Mouse (Mus musculus): Measurements from ENCODE around the gene Rpl23. TPM values are rescaled to one million over a fixed set of nuclear protein-coding genes. Genes with fewer than 3 reads are reported as not detected.
"Not testable (repeated sequence)": the region's sequence is repeated elsewhere in the genome, so short reads cannot be mapped to it uniquely, and the experiment has no call there.

Rpl23 gene
- polyA plus RNA-seq, 1 experiment from 2014 or later, result 363 TPM

- peaks cover 35% of the 10 kb centered on the region for H3K36me3 ChIP-seq
- under 1% methylated on average over 43 of the region's 57 CpGs for WGBS
- ATAC-seq, result peak; percentile 96
Measured at GRCm38 (mm10) chr11:97744718-97745330, 37.4 kb downstream of the Rpl23 start.

GRCm38 (mm10) chr11:97744063-97744717 is 38.0 kb downstream of the Rpl23 start, which contains the start of gene Pip4k2b:
Pip4k2b (minus strand) TSS chr11:97744704.
- Histone ChIP-seq H3K27ac (peak within 1 kb of the TSS; percentile 97), H3K4me2 (replicated peaks) (peak within 1 kb of the TSS; percentile 84), H3K36me3 (peaks cover 29% of the 10 kb centered on the region), H3K27me3 (no peaks in the 10 kb centered on the region), H3K4me3 (replicated peaks) (peak within 1 kb of the TSS; percentile 79), H3K9me3 (no peaks in the 10 kb centered on the region), H3K9ac (replicated peaks) (peak within 1 kb of the TSS; percentile 81), H3K4me1 (replicated peaks) (peaks cover 35% of the 10 kb centered on the region)
- WGBS, result under 1% methylated on average over 61 of the region's 63 CpGs
- peak; percentile 75 for ATAC-seq

More at GRCm38 (mm10) chr11:97744718-97745330, 37.4 kb downstream of the Rpl23 start:
- H3K9me3 ChIP-seq, result no peaks in the 10 kb centered on the region
- H3K4me3 ChIP-seq (replicated peaks), result peak overlapping the region; percentile 79
- H3K27me3 ChIP-seq, result no peaks in the 10 kb centered on the region
- H3K27ac ChIP-seq, result peak overlapping the region; percentile 97
- peak overlapping the region; percentile 84 for H3K4me2 ChIP-seq (replicated peaks)
- peak overlapping the region; percentile 81 for H3K9ac ChIP-seq (replicated peaks)
- peaks cover 35% of the 10 kb centered on the region for H3K4me1 ChIP-seq (replicated peaks)

GRCm38 (mm10) chr11:97743423-97743822 is 38.8 kb downstream of the Rpl23 start:
- Histone ChIP-seq H3K9me3 (no peaks in the 10 kb centered on the region), H3K27ac (peak overlapping the region; percentile 97), H3K4me2 (replicated peaks) (peak overlapping the region; percentile 84), H3K36me3 (peaks cover 24% of the 10 kb centered on the region), H3K4me3 (replicated peaks) (peak overlapping the region; percentile 79), H3K27me3 (no peaks in the 10 kb centered on the region), H3K4me1 (replicated peaks) (peaks cover 35% of the 10 kb centered on the region), H3K9ac (replicated peaks) (peak overlapping the region; percentile 81)
- no peak for ATAC-seq
- WGBS, result 40% methylated on average over 9 of the region's 9 CpGs

- Histone ChIP-seq H3K9ac (replicated peaks) (peak overlapping the region; percentile 81; the same call in 1 of the 2 replicates), H3K4me3 (replicated peaks) (peak overlapping the region; percentile 79), H3K4me2 (replicated peaks) (peak overlapping the region; percentile 84), H3K27me3 (no peaks in the 10 kb centered on the region), H3K4me1 (replicated peaks) (peaks cover 35% of the 10 kb centered on the region), H3K9me3 (no peaks in the 10 kb centered on the region), H3K27ac (no peak overlapping the region), H3K36me3 (peaks cover 16% of the 10 kb centered on the region)
- ATAC-seq, result no peak
- 73% methylated on average over 9 of the region's 9 CpGs for WGBS
Measured at GRCm38 (mm10) chr11:97742591-97742990, 39.6 kb downstream of the Rpl23 start.

- no peak for ATAC-seq
- no peaks in the 10 kb centered on the region for H3K27me3 ChIP-seq
- H3K4me1 ChIP-seq (replicated peaks), result peaks cover 35% of the 10 kb centered on the region
- no peak overlapping the region for H3K27ac ChIP-seq
- no peaks in the 10 kb centered on the region for H3K9me3 ChIP-seq
- H3K9ac ChIP-seq (replicated peaks), result no peak overlapping the region
- H3K4me3 ChIP-seq (replicated peaks), result 0 out of 2 replicates have a peak overlapping the region, but pooled peaks have one; percentile 79
- H3K36me3 ChIP-seq, result peaks cover 12% of the 10 kb centered on the region
- peak overlapping the region; percentile 84; the same call in 1 of the 2 replicates for H3K4me2 ChIP-seq (replicated peaks)
- 92% methylated on average over 5 of the region's 5 CpGs for WGBS
Measured at GRCm38 (mm10) chr11:97742157-97742556, 40.1 kb downstream of the Rpl23 start.

GRCm38 (mm10) chr11:97740190-97740589 is 42.0 kb downstream of the Rpl23 start:
- H3K9ac ChIP-seq (replicated peaks), result no peak overlapping the region
- H3K4me1 ChIP-seq (replicated peaks), result peaks cover 35% of the 10 kb centered on the region
- ATAC-seq, result no peak
- H3K27ac ChIP-seq, result 0 out of 2 replicates have a peak overlapping the region, but pooled peaks have one; percentile 14
- WGBS, result 48% methylated on average over 7 of the region's 7 CpGs
- H3K36me3 ChIP-seq, result no peaks in the 10 kb centered on the region
- no peaks in the 10 kb centered on the region for H3K9me3 ChIP-seq
- no peak overlapping the region for H3K4me3 ChIP-seq (replicated peaks)
- no peak overlapping the region; the same call in 1 of the 2 replicates for H3K4me2 ChIP-seq (replicated peaks)
- no peaks in the 10 kb centered on the region for H3K27me3 ChIP-seq

- Histone ChIP-seq H3K4me1 (replicated peaks) (peaks cover 35% of the 10 kb centered on the region), H3K9me3 (no peaks in the 10 kb centered on the region), H3K36me3 (no peaks in the 10 kb centered on the region), H3K27ac (no peak overlapping the region), H3K9ac (replicated peaks) (no peak overlapping the region), H3K27me3 (no peaks in the 10 kb centered on the region), H3K4me3 (replicated peaks) (no peak overlapping the region), H3K4me2 (replicated peaks) (no peak overlapping the region)
- WGBS, result 88% methylated on average over 3 of the region's 3 CpGs
- no peak for ATAC-seq
Measured at GRCm38 (mm10) chr11:97739155-97739554, 43.1 kb downstream of the Rpl23 start.

- no peak overlapping the region for H3K4me3 ChIP-seq (replicated peaks)
- H3K36me3 ChIP-seq, result no peaks in the 10 kb centered on the region
- H3K4me2 ChIP-seq (replicated peaks), result no peak overlapping the region
- no peak overlapping the region for H3K27ac ChIP-seq
- peaks cover 36% of the 10 kb centered on the region for H3K4me1 ChIP-seq (replicated peaks)
- no peak overlapping the region for H3K9ac ChIP-seq (replicated peaks)
- 64% methylated on average over 6 of the region's 6 CpGs for WGBS
- no peaks in the 10 kb centered on the region for H3K27me3 ChIP-seq
- no peak for ATAC-seq
- no peaks in the 10 kb centered on the region for H3K9me3 ChIP-seq
Measured at GRCm38 (mm10) chr11:97738703-97739102, 43.5 kb downstream of the Rpl23 start.

- no peaks in the 10 kb centered on the region for H3K36me3 ChIP-seq
- no peak for ATAC-seq
- no peaks in the 10 kb centered on the region for H3K27me3 ChIP-seq
- no peak overlapping the region for H3K9ac ChIP-seq (replicated peaks)
- peaks cover 25% of the 10 kb centered on the region for H3K4me1 ChIP-seq (replicated peaks)
- no peak overlapping the region for H3K27ac ChIP-seq
- H3K4me3 ChIP-seq (replicated peaks), result no peak overlapping the region
- no peaks in the 10 kb centered on the region for H3K9me3 ChIP-seq
- no peak overlapping the region for H3K4me2 ChIP-seq (replicated peaks)
- 80% methylated on average over 4 of the region's 4 CpGs for WGBS
Measured at GRCm38 (mm10) chr11:97737600-97737999, 44.6 kb downstream of the Rpl23 start.

- Histone ChIP-seq H3K9me3 (no peaks in the 10 kb centered on the region), H3K27ac (no peak overlapping the region), H3K4me2 (replicated peaks) (no peak overlapping the region), H3K36me3 (peaks cover 8% of the 10 kb centered on the region), H3K4me1 (replicated peaks) (peaks cover 16% of the 10 kb centered on the region), H3K9ac (replicated peaks) (no peak overlapping the region), H3K27me3 (no peaks in the 10 kb centered on the region), H3K4me3 (replicated peaks) (no peak overlapping the region)
- 91% methylated on average over 5 of the region's 5 CpGs for WGBS
- ATAC-seq, result no peak
Measured at GRCm38 (mm10) chr11:97736645-97737044, 45.6 kb downstream of the Rpl23 start.

- H3K4me2 ChIP-seq (replicated peaks); H3K4me1 ChIP-seq (replicated peaks); H3K9me3 ChIP-seq; H3K9ac ChIP-seq (replicated peaks); ATAC-seq; H3K27ac ChIP-seq; H3K27me3 ChIP-seq; H3K4me3 ChIP-seq (replicated peaks): not testable (repeated sequence)
- WGBS, result 92% methylated on average over 5 of the region's 5 CpGs
- peaks cover 23% of the 10 kb centered on the region for H3K36me3 ChIP-seq
Measured at GRCm38 (mm10) chr11:97734810-97735209, 47.4 kb downstream of the Rpl23 start.

GRCm38 (mm10) chr11:97733689-97734088 is 48.5 kb downstream of the Rpl23 start:
- Histone ChIP-seq H3K36me3 (peaks cover 34% of the 10 kb centered on the region), H3K27ac (no peak overlapping the region), H3K27me3 (no peaks in the 10 kb centered on the region), H3K9ac (replicated peaks) (no peak overlapping the region), H3K9me3 (no peaks in the 10 kb centered on the region), H3K4me1 (replicated peaks) (0 out of 2 replicates have a peak, but pooled peaks cover 3% of the 10 kb centered on the region), H3K4me2 (replicated peaks) (no peak overlapping the region), H3K4me3 (replicated peaks) (no peak overlapping the region)
- ATAC-seq, result no peak
- 62% methylated on average over 10 of the region's 10 CpGs for WGBS
